Mouse (Mus musculus): ENCODE results near the gene Sla2. TPM values are rescaled to one million over a fixed set of nuclear protein-coding genes. Genes with fewer than 3 reads are reported as not detected.
"Not testable (repeated sequence)": the region's sequence is repeated elsewhere in the genome, so short reads cannot be mapped to it uniquely, and the experiment has no call there.

The Sla2 gene
- 0.57 and 0.78 TPM in 2 replicates for polyA plus RNA-seq (2012; rRNA removed)

- no peak for DNase-seq (ENCODE audit: extremely low spot score in 1 of 2, low spot score in 1 of 2)
Observed at GRCm38 (mm10) chr2:156887017-156887416, at the start of gene Sla2. Gene Sla2, minus strand, starts transcription at chr2:156887192.

GRCm38 (mm10) chr2:156935005-156935404 lies 48.0 kb upstream of the Sla2 start:
- no peak for DNase-seq (ENCODE audit: extremely low spot score in 1 of 2, low spot score in 1 of 2)

- DNase-seq (ENCODE audit: extremely low spot score in 1 of 2, low spot score in 1 of 2), result no peak
Observed at GRCm38 (mm10) chr2:156933426-156933825, 46.4 kb upstream of the Sla2 start.

- no peak for DNase-seq (ENCODE audit: extremely low spot score in 1 of 2, low spot score in 1 of 2)
Observed at GRCm38 (mm10) chr2:156931421-156931820, 44.4 kb upstream of the Sla2 start.

- no peak for DNase-seq (ENCODE audit: extremely low spot score in 1 of 2, low spot score in 1 of 2)
Observed at GRCm38 (mm10) chr2:156930549-156930948, 43.6 kb upstream of the Sla2 start.

GRCm38 (mm10) chr2:156929519-156930120 lies 42.6 kb upstream of the Sla2 start:
- no peak for DNase-seq (ENCODE audit: extremely low spot score in 1 of 2, low spot score in 1 of 2)

- DNase-seq (ENCODE audit: extremely low spot score in 1 of 2, low spot score in 1 of 2), result no peak
Observed at GRCm38 (mm10) chr2:156928606-156929005, 41.6 kb upstream of the Sla2 start.

GRCm38 (mm10) chr2:156927663-156928062 lies 40.7 kb upstream of the Sla2 start:
- no peak for DNase-seq (ENCODE audit: extremely low spot score in 1 of 2, low spot score in 1 of 2)

GRCm38 (mm10) chr2:156925611-156926010 lies 38.6 kb upstream of the Sla2 start:
- DNase-seq (ENCODE audit: extremely low spot score in 1 of 2, low spot score in 1 of 2), result not testable (repeated sequence)

- DNase-seq (ENCODE audit: extremely low spot score in 1 of 2, low spot score in 1 of 2), result not testable (repeated sequence)
Observed at GRCm38 (mm10) chr2:156925075-156925474, 38.1 kb upstream of the Sla2 start.

GRCm38 (mm10) chr2:156924210-156924898 lies 37.4 kb upstream of the Sla2 start:
- no peak for DNase-seq (ENCODE audit: extremely low spot score in 1 of 2, low spot score in 1 of 2)

GRCm38 (mm10) chr2:156923057-156923456 lies 36.1 kb upstream of the Sla2 start:
- DNase-seq (ENCODE audit: extremely low spot score in 1 of 2, low spot score in 1 of 2), result no peak

- DNase-seq (ENCODE audit: extremely low spot score in 1 of 2, low spot score in 1 of 2), result no peak
Observed at GRCm38 (mm10) chr2:156919796-156920195, 32.8 kb upstream of the Sla2 start.

GRCm38 (mm10) chr2:156919191-156919590 lies 32.2 kb upstream of the Sla2 start:
- DNase-seq (ENCODE audit: extremely low spot score in 1 of 2, low spot score in 1 of 2), result not testable (repeated sequence)

GRCm38 (mm10) chr2:156918562-156918961 lies 31.6 kb upstream of the Sla2 start:
- DNase-seq (ENCODE audit: extremely low spot score in 1 of 2, low spot score in 1 of 2), result no peak

GRCm38 (mm10) chr2:156916419-156917125 lies 29.6 kb upstream of the Sla2 start:
- no peak for DNase-seq (ENCODE audit: extremely low spot score in 1 of 2, low spot score in 1 of 2)

- DNase-seq (ENCODE audit: extremely low spot score in 1 of 2, low spot score in 1 of 2), result no peak
Observed at GRCm38 (mm10) chr2:156915559-156915958, 28.6 kb upstream of the Sla2 start.

- DNase-seq (ENCODE audit: extremely low spot score in 1 of 2, low spot score in 1 of 2), result no peak
Observed at GRCm38 (mm10) chr2:156913191-156913590, 26.2 kb upstream of the Sla2 start.

- DNase-seq (ENCODE audit: extremely low spot score in 1 of 2, low spot score in 1 of 2), result not testable (repeated sequence)
Observed at GRCm38 (mm10) chr2:156905931-156906330, 18.9 kb upstream of the Sla2 start.

- peak; percentile 69 to 87 for DNase-seq (ENCODE audit: extremely low spot score in 1 of 2, low spot score in 1 of 2)
Observed at GRCm38 (mm10) chr2:156904976-156905717, 18.2 kb upstream of the Sla2 start.

- DNase-seq (ENCODE audit: extremely low spot score in 1 of 2, low spot score in 1 of 2), result no peak
Observed at GRCm38 (mm10) chr2:156903367-156903766, 16.4 kb upstream of the Sla2 start.

Data from frontal cortex, adult 2 months (tissue).